ENCODE assay signal across 9 mouse cellular contexts in the genomic region with DNA sequence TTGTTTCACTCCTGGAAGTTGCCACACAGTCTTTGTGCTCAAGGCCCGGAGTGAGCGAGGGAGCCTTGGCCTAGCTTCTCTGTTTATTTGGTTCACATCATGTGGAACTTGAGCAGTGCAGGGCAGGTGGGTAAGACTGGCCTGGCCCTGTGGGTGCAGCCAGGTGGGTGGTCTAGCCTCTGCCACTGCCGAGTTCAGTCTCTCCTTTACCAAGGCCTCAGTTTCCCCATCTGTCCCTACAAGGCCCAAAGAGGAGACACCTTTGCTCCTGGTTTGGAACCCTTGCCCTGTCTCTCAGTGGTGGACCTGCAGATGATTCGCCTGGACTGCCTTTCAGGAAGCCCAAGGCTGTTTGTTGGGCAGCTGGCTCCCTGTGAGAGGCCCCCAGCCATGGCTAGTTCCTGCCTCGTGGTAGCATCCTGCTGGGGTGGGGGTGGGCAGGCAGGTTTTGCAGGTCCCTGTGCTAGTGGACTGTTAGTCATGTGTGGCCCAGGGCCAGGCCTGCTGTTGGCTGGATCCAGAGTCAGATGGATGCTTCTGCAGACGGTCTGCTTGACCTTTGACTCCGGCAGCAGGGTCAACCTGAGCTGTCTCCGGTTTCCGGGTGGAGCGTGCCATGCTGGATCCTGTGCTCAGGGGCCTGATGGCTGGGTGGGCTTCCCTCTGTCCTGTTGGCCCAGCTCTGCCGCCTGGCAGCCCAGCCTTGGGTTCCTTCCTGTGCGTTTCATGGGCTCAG. TPM values are rescaled to one million over a fixed set of nuclear protein-coding genes. Genes with fewer than 3 reads are reported as not detected.
A peak's percentile ranks its signal among the peaks of the same experiment; 100 is the strongest.
DNase-seq lines count a peak whose midpoint lies in the region; ATAC-seq lines count a peak whose summit lies in the region.
"Had no signal": no experiment of that assay in that cellular context is flagged by ENCODE, and none has a peak within 500 bp of the region (broad histone marks: within the 10 kb centered on the region; RNA-seq: fewer than 3 reads in every experiment).

No protein-coding gene starts in this region.

- H3K36me3 ChIP-seq in intestine, embryonic 16.5 days (ENCODE audit: control insufficient read depth, insufficient read depth, low read length): no peaks in the 10 kb centered on the region
- H3K36me3 ChIP-seq in liver, embryonic 15.5 days (replicated peaks): no peaks in the 10 kb centered on the region

- 44% methylated on average over 12 of the region's 12 CpGs for WGBS in intestine, embryonic 16.5 days
- 42% methylated on average over 12 of the region's 12 CpGs for WGBS in liver, embryonic 15.5 days (ENCODE audit: insufficient replicate concordance)

- ATAC-seq in intestine, embryonic 16.5 days: peak; percentile 28
- ATAC-seq in liver, embryonic 15.5 days (ENCODE audit: insufficient read depth): 0 out of 2 replicates have a peak, but pooled peaks have one; percentile 19

- H3K27me3 ChIP-seq in intestine, embryonic 16.5 days (replicated peaks; ENCODE audit: control insufficient read depth, insufficient read depth, low read length): peaks cover 5% of the 10 kb centered on the region
- peaks cover 24% of the 10 kb centered on the region for H3K27me3 ChIP-seq in liver, embryonic 15.5 days

- intact Hi-C loops in left cerebral cortex, postnatal 14 days (cut with DNase I): no loop called here

- peak overlapping the region; percentile 41; the same call in 1 of the 2 replicates for H3K27ac ChIP-seq in intestine, embryonic 16.5 days (ENCODE audit: low read length)
- H3K27ac ChIP-seq in liver, embryonic 15.5 days (replicated peaks): no peak overlapping the region
- H3K27ac ChIP-seq: macrophage had no signal

- no peaks in the 10 kb centered on the region for H3K9me3 ChIP-seq in intestine, embryonic 16.5 days (ENCODE audit: control insufficient read depth, low read length)
- no peaks in the 10 kb centered on the region for H3K9me3 ChIP-seq in liver, embryonic 15.5 days (replicated peaks)

- H3K4me1 ChIP-seq in intestine, embryonic 16.5 days (ENCODE audit: control insufficient read depth, insufficient read depth, low read length): peaks cover 22% of the 10 kb centered on the region
- H3K4me1 ChIP-seq in liver, embryonic 15.5 days (replicated peaks): 0 out of 2 replicates have a peak, but pooled peaks cover 7% of the 10 kb centered on the region

- H3K9ac ChIP-seq in intestine, embryonic 16.5 days (ENCODE audit: low read depth, low read length): 0 out of 2 replicates have a peak overlapping the region, but pooled peaks have one; percentile 14
- H3K9ac ChIP-seq in liver, embryonic 15.5 days: no peak overlapping the region

- DNase-seq in NIH3T3 (ENCODE audit: low read depth) (peak; percentile 21), MN1 (ENCODE audit: low spot score) (no peak)
- DNase-seq in embryo, embryonic 10 days (ENCODE audit: low spot score): peak; percentile 84
- DNase-seq in left cerebral cortex, postnatal 14 days (ENCODE audit: low spot score in 2 of 2): no peak
- DNase-seq in retina, embryonic 14.5 days (ENCODE audit: low spot score): no peak
- DNase-seq in cerebellum, postnatal 4 days (ENCODE audit: low spot score in 2 of 2): no peak

- no peak overlapping the region for H3K4me3 ChIP-seq in intestine, embryonic 16.5 days (ENCODE audit: low read length)
- H3K4me3 ChIP-seq in liver, embryonic 15.5 days (replicated peaks): no peak overlapping the region

- no peak overlapping the region for H3K4me2 ChIP-seq in intestine, embryonic 16.5 days (ENCODE audit: low read depth, low read length)
- no peak overlapping the region for H3K4me2 ChIP-seq in liver, embryonic 15.5 days

RNA-seq across cellular contexts. Expression of a gene that starts 5.4 kb away (rescaled TPM):
- 1.9 and 2.4 TPM in 2 replicates for polyA plus RNA-seq in intestine, embryonic 16.5 days (2015; fragmentation: Nextera tagmentation; extraction: Ambion mirVana)
- polyA plus RNA-seq in liver, embryonic 15.5 days (2015; fragmentation: Nextera tagmentation; extraction: Ambion mirVana): 0.10 and 0.22 TPM in 2 replicates
- 1 to 10 TPM; 5.8 to 8.1 TPM for total RNA-seq in left cerebral cortex, postnatal 14 days (2021)
- polyA plus RNA-seq: macrophage had no signal

RNA-seq across cellular contexts. Expression of a gene that starts 44.9 kb away (rescaled TPM):
- polyA plus RNA-seq in intestine, embryonic 16.5 days (2015; fragmentation: Nextera tagmentation; extraction: Ambion mirVana): 38.4 and 40.4 TPM in 2 replicates
- 0.28 and 0.36 TPM in 2 replicates for polyA plus RNA-seq in liver, embryonic 15.5 days (2015; fragmentation: Nextera tagmentation; extraction: Ambion mirVana)
- total RNA-seq in left cerebral cortex, postnatal 14 days (2021): 1 to 10 TPM; 1.9 to 4.7 TPM
- polyA plus RNA-seq: macrophage had no signal

Comparison
In these comparisons a context has a peak if more than half of its experiments do, and no peak if none do; other contexts are left out.
1. DNase-seq: peak in NIH3T3 (single experiment) and embryo, embryonic 10 days (single experiment); none in MN1 (single experiment), left cerebral cortex, postnatal 14 days (0 of 2), retina, embryonic 14.5 days (single experiment) and cerebellum, postnatal 4 days (0 of 2).
2. RNA of a gene that starts 44.9 kb away (polyA plus RNA-seq): 38.4 to 40.4 TPM in intestine, embryonic 16.5 days; 0.28 to 0.36 TPM in liver, embryonic 15.5 days; every median in the first group is over 10 times any median in the second.